Mouse (Mus musculus) heart, postnatal 0 days (tissue): Measurements from ENCODE around the gene Gm35549. TPM values are rescaled to one million over a fixed set of nuclear protein-coding genes. Genes with fewer than 3 reads are reported as not detected.

ENCODE experiments used
- ATAC-seq: fragments of 200-750 bp; cut with Nextera tagmentation; 2 replicates; pipeline ENCODE4 v1.8.0; 2017; ENCODE audit warnings: low read depth, moderate number of reproducible peaks, moderate library complexity; ENCODE audit not compliant: insufficient read depth
- DNase-seq: peaks from one replicate; pipeline ENCODE4 v3.0.0-alpha.2; 2016; ENCODE audit warnings: low spot score
- H3K27ac ChIP-seq: fragments of 300-500 bp; sonication (generic); 2 replicates; pipeline ENCODE4 v1.5.1; 2014; ENCODE audit warnings: low read depth, mild to moderate bottlenecking
- H3K27me3 ChIP-seq: fragments of 300-500 bp; sonication (generic); 2 replicates; pipeline ENCODE4 v1.6.1; 2014; ENCODE audit warnings: low read length, mixed read lengths; ENCODE audit not compliant: control insufficient read depth, insufficient read depth
- H3K36me3 ChIP-seq: fragments of 300-500 bp; sonication (generic); replicated peaks from 2 replicates; pipeline ENCODE4 v1.6.1; 2014; ENCODE audit warnings: low read length, mixed read lengths; ENCODE audit not compliant: control insufficient read depth, insufficient read depth
- H3K4me1 ChIP-seq: fragments of 300-500 bp; sonication (generic); 2 replicates; pipeline ENCODE4 v1.6.1; 2014; ENCODE audit warnings: antibody characterized with exemption; ENCODE audit not compliant: control insufficient read depth, insufficient read depth
- H3K4me2 ChIP-seq: fragments of 300-500 bp; sonication (generic); 2 replicates; pipeline ENCODE4 v1.6.1; 2014; ENCODE audit warnings: low read depth, mild to moderate bottlenecking, low read length, moderate library complexity
- H3K4me3 ChIP-seq: fragments of 300-500 bp; sonication (generic); 2 replicates; pipeline ENCODE4 v1.5.1; 2014; ENCODE audit warnings: low read depth, low read length
- H3K9ac ChIP-seq: fragments of 300-500 bp; sonication (generic); replicated peaks from 2 replicates; pipeline ENCODE4 v1.6.1; 2014; ENCODE audit warnings: low read depth, low read length, mixed read lengths
- H3K9me3 ChIP-seq: fragments of 300-500 bp; sonication (generic); replicated peaks from 2 replicates; pipeline ENCODE4 v1.6.1; 2016; ENCODE audit warnings: low read length; ENCODE audit not compliant: control insufficient read depth
- CTCF ChIP-seq: IDR thresholded peaks from 2 replicates; pipeline ENCODE4 v1.5.1; 2016; ENCODE audit warnings: antibody characterized with exemption, control low read depth, low read depth
- EP300 ChIP-seq: IDR thresholded peaks from 2 replicates; pipeline ENCODE4 v1.6.1; 2016; ENCODE audit warnings: antibody characterized with exemption, low read depth
- WGBS: fragments of 180-500 bp; shearing (Covaris S2); extraction: QIAGEN DNeasy Blood & Tissue Kit; methylation state at CpG from one replicate; pipeline ENCODE4 v1.1.7; 2014; 5-methylcytosine and 5-hydroxymethylcytosine counted together
- polyA plus RNA-seq: library from polyadenylated mRNA; unstranded; fragments of >200 nt; fragmentation: Nextera tagmentation; extraction: Ambion mirVana; gene quantifications from 2 replicates; pipeline ENCODE4 v1.2.1, GENCODE M21; 2015
- total RNA-seq: library from RNA; depleted of rRNA; stranded (reverse); fragments of >200 nt; gene quantifications from 2 replicates; pipeline ENCODE4 v1.2.3, GENCODE M21; 2014; ENCODE audit warnings: low replicate concordance

The Gm35549 gene
- total and polyA plus RNA-seq, 2 experiments from 2014 or later = 0.20 TPM; not detected in 1

DNA sequence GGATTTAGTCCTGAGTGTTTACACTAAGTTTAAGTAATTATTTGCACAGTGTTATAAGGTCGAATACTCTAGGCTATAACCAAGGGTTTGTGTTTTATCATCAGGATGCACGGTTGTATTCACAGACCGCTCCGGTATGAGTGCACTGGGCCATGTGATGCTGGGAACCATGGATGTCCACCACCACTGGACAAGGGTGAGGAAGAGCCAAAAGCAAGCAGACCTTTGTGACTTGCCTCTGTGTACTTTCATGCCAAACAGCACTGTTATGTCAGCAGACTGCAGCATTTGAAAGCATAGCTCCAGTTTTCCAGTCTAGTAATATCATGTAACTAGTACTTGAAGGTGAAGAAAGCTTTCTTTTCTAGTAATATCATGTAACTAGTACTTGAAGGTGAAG, 17.1 kb downstream of the Gm35549 start:
- Histone ChIP-seq H3K36me3 (peaks cover 51% of the 10 kb centered on the region), H3K27me3 (no peaks in the 10 kb centered on the region), H3K4me3 (no peak overlapping the region), H3K9ac (no peak overlapping the region), H3K27ac (no peak overlapping the region), H3K4me1 (no peaks in the 10 kb centered on the region), H3K9me3 (no peaks in the 10 kb centered on the region), H3K4me2 (no peak overlapping the region)
- DNase-seq (no peak), ATAC-seq (no peak)
- 83% methylated on average over 4 of the region's 4 CpGs for WGBS
- TF ChIP-seq EP300 (no peak), CTCF (no peak)

DNA sequence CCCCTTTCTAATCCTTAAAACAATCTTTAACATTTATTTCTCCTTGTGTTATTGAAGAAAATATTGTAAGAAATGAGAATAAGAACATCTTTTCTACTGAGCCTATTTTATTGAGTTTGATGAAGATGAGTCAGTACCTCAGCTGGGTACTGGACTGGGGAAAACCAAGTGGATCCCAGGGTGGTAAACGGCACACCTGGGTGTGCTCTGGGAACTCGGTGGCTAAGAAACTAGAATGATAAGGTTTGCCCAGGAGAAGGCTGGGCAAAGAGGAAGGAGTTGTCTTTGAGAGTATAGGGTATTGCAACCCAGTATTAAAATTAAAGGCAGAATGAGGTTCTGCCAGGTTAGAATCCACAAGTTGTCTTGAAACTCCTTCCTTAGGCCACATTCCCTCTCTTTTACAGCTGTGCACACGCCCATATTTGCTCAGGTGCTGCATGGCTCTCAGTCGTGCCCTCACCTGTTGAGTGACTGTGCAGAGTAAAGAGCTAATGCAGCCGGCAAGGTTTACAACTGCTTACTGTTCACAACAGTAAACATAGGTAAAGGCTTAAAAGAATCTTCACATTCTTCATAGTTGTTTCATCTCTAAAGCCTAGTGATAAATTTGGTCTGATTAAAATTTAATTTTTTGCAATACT, 20.3 kb downstream of the Gm35549 start:
- ATAC-seq (no peak), DNase-seq (no peak)
- Histone ChIP-seq H3K36me3 (peaks cover 66% of the 10 kb centered on the region), H3K4me2 (no peak overlapping the region), H3K27ac (no peak overlapping the region), H3K4me1 (no peaks in the 10 kb centered on the region), H3K27me3 (no peaks in the 10 kb centered on the region), H3K4me3 (no peak overlapping the region), H3K9ac (no peak overlapping the region), H3K9me3 (no peaks in the 10 kb centered on the region)
- WGBS = 83% methylated on average over 5 of the region's 5 CpGs
- TF ChIP-seq CTCF (no peak), EP300 (no peak)

DNA sequence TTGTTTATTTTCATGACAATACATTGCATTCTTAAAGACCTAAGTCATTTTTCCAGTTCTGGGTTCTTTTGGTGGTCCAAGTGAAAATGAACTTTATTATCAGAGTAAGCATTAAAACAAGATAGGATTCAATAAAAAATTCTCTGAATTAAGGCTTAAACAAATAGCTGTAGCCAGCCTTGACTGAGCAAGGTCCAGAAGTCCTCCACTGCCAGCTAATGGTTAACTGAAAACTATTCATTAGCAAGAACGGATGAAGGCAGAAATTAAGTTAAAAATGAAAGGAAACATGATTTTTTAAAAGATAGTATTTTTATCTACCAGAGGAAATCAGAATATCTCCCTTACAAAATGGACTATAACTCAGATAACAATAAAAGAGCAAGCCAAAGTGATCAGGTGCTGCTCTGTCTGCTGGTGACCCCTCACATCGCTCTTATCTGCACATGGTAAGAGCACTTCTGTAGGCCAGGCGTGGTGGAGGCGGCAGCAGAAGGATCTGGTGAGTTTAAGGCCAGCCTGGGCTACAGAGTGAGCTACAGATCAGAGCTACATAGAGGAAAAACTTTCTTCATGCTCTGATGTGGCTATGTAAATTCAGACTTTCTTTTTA, 28.5 kb downstream of the Gm35549 start:
- Histone ChIP-seq H3K36me3 (peaks cover 27% of the 10 kb centered on the region), H3K4me2 (no peak overlapping the region), H3K27ac (no peak overlapping the region), H3K4me1 (0 out of 2 replicates have a peak, but pooled peaks cover 4% of the 10 kb centered on the region), H3K9me3 (no peaks in the 10 kb centered on the region), H3K27me3 (no peaks in the 10 kb centered on the region), H3K9ac (no peak overlapping the region), H3K4me3 (no peak overlapping the region)
- 57% methylated on average over 4 of the region's 4 CpGs for WGBS
- TF ChIP-seq EP300 = no peak
- TF ChIP-seq CTCF = no peak
- DNase-seq (no peak), ATAC-seq (no peak)

DNA sequence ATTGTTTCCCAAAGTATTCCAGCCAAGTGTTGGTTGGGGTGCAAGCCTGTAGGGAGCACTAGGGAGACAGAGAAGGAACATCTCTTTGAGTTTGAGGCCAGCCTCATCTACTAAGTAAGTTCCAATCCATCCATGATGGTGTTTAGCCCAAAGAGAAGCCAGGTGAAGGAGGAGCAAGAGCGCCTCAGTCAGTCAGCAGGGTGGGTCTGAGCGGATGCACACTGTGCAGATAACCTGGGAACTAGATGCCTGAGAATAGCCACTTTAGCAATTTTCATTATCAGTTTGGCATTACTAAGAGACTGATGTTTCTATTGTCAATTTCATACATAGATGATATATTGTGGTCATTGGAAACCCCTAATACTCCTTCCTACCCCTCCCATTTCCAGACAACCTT, 29.1 kb downstream of the Gm35549 start:
- no peak overlapping the region for H3K9ac ChIP-seq
- ATAC-seq = no peak
- no peak for DNase-seq
- H3K4me3 ChIP-seq = no peak overlapping the region
- peaks cover 22% of the 10 kb centered on the region for H3K36me3 ChIP-seq
- H3K9me3 ChIP-seq = no peaks in the 10 kb centered on the region
- 94% methylated on average over 2 of the region's 2 CpGs for WGBS
- no peak for TF ChIP-seq EP300
- TF ChIP-seq CTCF = no peak
- H3K27me3 ChIP-seq = no peaks in the 10 kb centered on the region
- H3K27ac ChIP-seq = no peak overlapping the region
- H3K4me2 ChIP-seq = no peak overlapping the region
- 0 out of 2 replicates have a peak, but pooled peaks cover 4% of the 10 kb centered on the region for H3K4me1 ChIP-seq

GRCm38 (mm10) chr9:122812386-122812785, 31.4 kb downstream of the Gm35549 start:
- H3K9ac ChIP-seq = no peak overlapping the region
- TF ChIP-seq EP300 (no peak), CTCF (no peak)
- 85% methylated on average over 5 of the region's 5 CpGs for WGBS
- no peak overlapping the region for H3K4me3 ChIP-seq
- no peaks in the 10 kb centered on the region for H3K27me3 ChIP-seq
- H3K36me3 ChIP-seq = peaks cover 9% of the 10 kb centered on the region; the same call in 1 of the 2 replicates
- no peak overlapping the region for H3K4me2 ChIP-seq
- DNase-seq = no peak
- no peak for ATAC-seq
- H3K4me1 ChIP-seq = 0 out of 2 replicates have a peak, but pooled peaks cover 4% of the 10 kb centered on the region
- no peaks in the 10 kb centered on the region for H3K9me3 ChIP-seq
- H3K27ac ChIP-seq = no peak overlapping the region
